Mouse (Mus musculus) MEL (cell line): ENCODE results near the gene Vmn1r85. TPM values are rescaled to one million over a fixed set of nuclear protein-coding genes. Genes with fewer than 3 reads are reported as not detected.

Experiments
- DNase-seq: peaks from one replicate; pipeline ENCODE4 v3.0.0; 2011; ENCODE audit warnings: low read depth, low spot score
- H3K27ac ChIP-seq: 2 replicates; pipeline ENCODE4 v1.5.1; 2012; ENCODE audit warnings: low read depth, mild to moderate bottlenecking, control low read depth, low read length, moderate library complexity; ENCODE audit not compliant: control insufficient read depth
- H3K27me3 ChIP-seq, 2 experiments: fragments of 150-350 bp in 1 of 2; sonication (generic) in 1 of 2; 2 replicates each; pipeline ENCODE4 v1.6.1; 2012; ENCODE audit warnings: low read length in 2 of 2, mild to moderate bottlenecking in 2 of 2, improper control_type of control experiment in 1 of 2, moderate library complexity in 1 of 2; ENCODE audit not compliant: insufficient read depth in 2 of 2, control insufficient read depth in 1 of 2
- H3K36me3 ChIP-seq, 2 experiments: 2 replicates each; pipeline ENCODE4 v1.6.1; 2012 to 2014; ENCODE audit warnings: low read length in 2 of 2, improper control_type of control experiment in 1 of 2, inconsistent platforms in 1 of 2, mild to moderate bottlenecking in 1 of 2; ENCODE audit not compliant: insufficient read depth in 2 of 2, control insufficient read depth in 1 of 2
- H3K4me1 ChIP-seq, 2 experiments: fragments of 150-350 bp in 1 of 2; sonication (generic) in 1 of 2; 2 replicates each; pipeline ENCODE4 v1.6.1; 2012; ENCODE audit warnings: low read length in 2 of 2, improper control_type of control experiment in 1 of 2, mild to moderate bottlenecking in 1 of 2; ENCODE audit not compliant: insufficient read depth in 2 of 2, control insufficient read depth in 1 of 2
- H3K4me3 ChIP-seq, 2 experiments: fragments of 150-350 bp in 1 of 2; sonication (generic) in 1 of 2; 2 replicates each; pipeline ENCODE4 v1.5.1; 2012; ENCODE audit warnings: low read depth in 2 of 2, low read length in 2 of 2, mild to moderate bottlenecking in 2 of 2, moderate library complexity in 2 of 2, control low read depth in 1 of 2, improper control_type of control experiment in 1 of 2; ENCODE audit not compliant: control insufficient read depth in 1 of 2, insufficient read depth in 1 of 2
- H3K79me2 ChIP-seq: 2 replicates; pipeline ENCODE4 v1.6.1; 2012; ENCODE audit warnings: mild to moderate bottlenecking, low read length, moderate library complexity; ENCODE audit not compliant: control insufficient read depth, poor library complexity, insufficient read depth
- H3K9ac ChIP-seq: 2 replicates; pipeline ENCODE4 v1.6.1; 2012; ENCODE audit warnings: low read depth, mild to moderate bottlenecking, control low read depth, low read length, moderate library complexity; ENCODE audit not compliant: control insufficient read depth, poor library complexity, severe bottlenecking
- H3K9me3 ChIP-seq: fragments of 150-350 bp; sonication (generic); replicated peaks from 2 replicates; pipeline ENCODE4 v1.6.1; 2012; ENCODE audit warnings: mild to moderate bottlenecking, low read length, improper control_type of control experiment, moderate library complexity; ENCODE audit not compliant: insufficient read depth
- CHD2 ChIP-seq: IDR thresholded peaks from 2 replicates; pipeline ENCODE4 v1.6.1; 2011; ENCODE audit warnings: low read length, improper control_type of control experiment
- E2F4 ChIP-seq: IDR thresholded peaks from 2 replicates; pipeline ENCODE4 v1.6.1; 2011; ENCODE audit warnings: low read depth, low read length, improper control_type of control experiment, borderline replicate concordance
- EP300 ChIP-seq, 2 experiments: IDR thresholded peaks; 2 replicates each; pipeline ENCODE4 v1.6.1; 2011; ENCODE audit warnings: improper control_type of control experiment in 2 of 2, low read length in 2 of 2, low read depth in 1 of 2, mild to moderate bottlenecking in 1 of 2
- GABPA ChIP-seq: IDR thresholded peaks from 2 replicates; pipeline ENCODE4 v1.6.1; 2012; ENCODE audit warnings: low read depth, mild to moderate bottlenecking, inconsistent platforms, low read length, improper control_type of control experiment, moderate library complexity
- GATA1 ChIP-seq: IDR thresholded peaks from 2 replicates; pipeline ENCODE4 v1.6.1; 2011; ENCODE audit warnings: low read depth, low read length, improper control_type of control experiment
- MEF2A ChIP-seq: IDR thresholded peaks from 2 replicates; pipeline ENCODE4 v1.6.1; 2014; ENCODE audit warnings: low read depth, mild to moderate bottlenecking, inconsistent platforms, low read length, improper control_type of control experiment; ENCODE audit not compliant: poor library complexity, insufficient replicate concordance, severe bottlenecking; ENCODE audit errors: extremely low read depth
- MXI1 ChIP-seq: IDR thresholded peaks from 2 replicates; pipeline ENCODE4 v1.6.1; 2011; ENCODE audit warnings: mild to moderate bottlenecking, low read depth, low read length, improper control_type of control experiment
- NELFE ChIP-seq: IDR thresholded peaks from 2 replicates; pipeline ENCODE4 v1.6.1; 2011; ENCODE audit warnings: low read depth, low read length, improper control_type of control experiment
- POLR2A ChIP-seq, 2 experiments: IDR thresholded peaks; 2 replicates each; pipeline ENCODE4 v1.6.1; 2011 to 2012; ENCODE audit warnings: low read length in 2 of 2, mild to moderate bottlenecking in 2 of 2, control low read depth in 1 of 2, improper control_type of control experiment in 1 of 2, low read depth in 1 of 2, moderate library complexity in 1 of 2; ENCODE audit not compliant: control insufficient read depth in 1 of 2, insufficient read depth in 1 of 2, poor library complexity in 1 of 2
- POLR2AphosphoS2 ChIP-seq: IDR thresholded peaks from 2 replicates; pipeline ENCODE4 v1.6.1; 2011; ENCODE audit warnings: low read length, improper control_type of control experiment
- SIN3A ChIP-seq: IDR thresholded peaks from 2 replicates; pipeline ENCODE4 v1.6.1; 2012; ENCODE audit warnings: low read length, improper control_type of control experiment, inconsistent platforms
- TCF12 ChIP-seq: IDR thresholded peaks from 2 replicates; pipeline ENCODE4 v1.6.1; 2014; ENCODE audit warnings: low read depth, mild to moderate bottlenecking, inconsistent platforms, low read length, improper control_type of control experiment, moderate library complexity
- ZMIZ1 ChIP-seq: IDR thresholded peaks from 2 replicates; pipeline ENCODE4 v1.6.1; 2012; ENCODE audit warnings: low read depth, mild to moderate bottlenecking, inconsistent platforms, low read length, improper control_type of control experiment, moderate library complexity
- polyA plus RNA-seq, 2 experiments: library from polyadenylated mRNA; stranded (reverse) in 1 of 2; unstranded in 1 of 2; fragments of >175 nt in 1 of 2; fragments of >200 nt in 1 of 2; gene quantifications; 2 replicates each; pipeline versions ENCODE4 v1.2.1 to v1.2.4; 2012; ENCODE audit warnings: low replicate concordance in 2 of 2, low read depth in 1 of 2; ENCODE audit not compliant: insufficient read length in 2 of 2, insufficient read depth in 1 of 2, missing spikeins in 1 of 2
- total RNA-seq: library from RNA; depleted of rRNA; stranded (reverse); fragments of 300-350 nt; gene quantifications from 2 replicates; pipeline ENCODE4 v1.2.3, GENCODE M21; 2012

Vmn1r85 gene
- total and polyA plus RNA-seq, 3 experiments: not detected

GRCm38 (mm10) chr7:13036806-13037205, 58.2 kb downstream of the Vmn1r85 start:
- H3K79me2 ChIP-seq: peaks cover 25% of the 10 kb centered on the region
- H3K36me3 ChIP-seq: peaks cover 0 to 14% of the 10 kb centered on the region in 2 experiments; a peak in 2 of 4 replicates
- DNase-seq: peak; percentile 41
- H3K9ac ChIP-seq: peak overlapping the region; percentile 98
- H3K4me3 ChIP-seq: peak overlapping the region; percentile 95 to 97
- peaks cover 5 to 30% of the 10 kb centered on the region in 2 experiments; a peak in 3 of 4 replicates for H3K4me1 ChIP-seq
- TF ChIP-seq MXI1: 0 out of 2 replicates have a peak, but pooled peaks have one; percentile 27
- TF ChIP-seq SIN3A: no peak; the same call in 1 of the 2 replicates
- peak; percentile 37; the same call in 1 of the 2 replicates for TF ChIP-seq GATA1
- no peaks in the 10 kb centered on the region for H3K9me3 ChIP-seq
- no peaks in the 10 kb centered on the region for H3K27me3 ChIP-seq
- H3K27ac ChIP-seq: peak overlapping the region; percentile 71

GRCm38 (mm10) chr7:13035211-13035855, 59.6 kb downstream of the Vmn1r85 start:
- H3K9me3 ChIP-seq: no peaks in the 10 kb centered on the region
- peak overlapping the region in 1 of 2 experiments; percentile 29; a peak in 1 of 4 replicates for H3K4me3 ChIP-seq
- TF ChIP-seq CHD2 (no peak), MEF2A (no peak), ZMIZ1 (no peak), POLR2A (IDR thresholded peaks at IDR 0.05; ENCODE audit: control insufficient read depth in 1 of 2, insufficient read depth in 1 of 2, low read depth in 1 of 2, low read length in 2 of 2, poor library complexity in 1 of 2) (no peak), E2F4 (no peak), POLR2AphosphoS2 (no peak), NELFE (no peak), GABPA (no peak), TCF12 (no peak), EP300 (IDR thresholded peaks at IDR 0.05; ENCODE audit: low read depth in 1 of 2, low read length in 2 of 2) (no peak)
- DNase-seq: no peak
- no peaks in the 10 kb centered on the region for H3K27me3 ChIP-seq
- H3K9ac ChIP-seq: peak overlapping the region; percentile 69
- peaks cover 25% of the 10 kb centered on the region for H3K79me2 ChIP-seq
- H3K27ac ChIP-seq: peak overlapping the region; percentile 82
- peaks cover 4 to 30% of the 10 kb centered on the region in 2 experiments; a peak in 3 of 4 replicates for H3K4me1 ChIP-seq
- peaks cover 0 to 12% of the 10 kb centered on the region in 2 experiments; a peak in 2 of 4 replicates for H3K36me3 ChIP-seq
